Mouse (Mus musculus) naive thymus-derived CD4-positive, alpha-beta T cell, adult 2 months (primary cell): Measurements from ENCODE around the gene BC030499.

Experiments used
- DNase-seq: peaks from one replicate; pipeline ENCODE4 v3.0.0-alpha.2; 2011; ENCODE audit warnings: low read depth

Gene BC030499

DNA sequence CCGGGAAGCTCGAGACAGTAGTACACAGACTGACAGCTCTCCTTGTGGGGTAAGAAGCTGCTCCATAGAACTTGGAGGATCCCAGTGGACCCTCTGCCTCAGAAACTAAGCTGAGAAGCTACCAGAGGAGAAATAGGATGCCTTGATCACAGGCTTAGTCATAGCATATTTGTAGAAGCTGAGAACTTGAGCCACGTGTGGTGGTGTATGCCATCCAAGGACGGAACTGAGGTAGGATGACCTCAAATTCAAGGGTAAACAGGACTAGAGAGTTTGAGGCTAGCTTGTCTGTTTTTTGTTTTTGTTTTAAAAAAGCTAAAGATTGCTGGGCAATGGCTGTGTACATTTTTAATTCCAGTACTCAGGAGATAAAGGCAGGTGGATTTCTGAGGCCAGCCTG is 14.6 kb downstream of the BC030499 start:
- DNase-seq: no peak

DNA sequence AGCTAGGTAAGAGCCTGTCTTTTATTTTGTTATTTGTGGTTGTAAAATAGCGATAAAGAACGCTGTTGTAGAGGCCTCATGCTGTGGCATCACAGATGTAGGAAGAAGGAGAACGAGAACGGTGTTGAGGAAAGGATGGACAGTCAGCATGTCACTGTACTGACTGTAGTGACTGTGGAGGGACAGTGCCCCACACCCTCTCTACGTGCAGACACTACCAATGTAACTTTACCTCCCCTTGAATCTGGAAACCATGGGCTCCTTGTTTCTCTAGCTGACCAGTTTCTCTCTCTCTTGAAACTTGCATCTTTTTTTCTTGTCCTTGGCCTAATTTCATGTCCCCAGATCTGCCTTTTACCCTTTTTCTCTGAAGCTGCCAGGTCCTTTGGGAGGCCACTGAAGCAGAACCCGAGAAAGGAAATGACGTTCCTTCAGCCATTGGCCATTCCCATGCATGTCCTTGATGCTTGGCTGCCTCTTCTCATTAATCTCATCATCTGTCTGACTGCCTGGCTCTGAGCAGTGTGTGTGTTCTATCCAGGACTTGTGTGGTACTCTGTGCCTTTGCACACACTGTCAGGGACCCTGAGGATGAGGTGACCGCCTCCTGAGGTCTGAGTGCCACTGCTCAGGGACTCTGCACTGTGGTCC is 20.3 kb downstream of the BC030499 start:
- DNase-seq: no peak

DNA sequence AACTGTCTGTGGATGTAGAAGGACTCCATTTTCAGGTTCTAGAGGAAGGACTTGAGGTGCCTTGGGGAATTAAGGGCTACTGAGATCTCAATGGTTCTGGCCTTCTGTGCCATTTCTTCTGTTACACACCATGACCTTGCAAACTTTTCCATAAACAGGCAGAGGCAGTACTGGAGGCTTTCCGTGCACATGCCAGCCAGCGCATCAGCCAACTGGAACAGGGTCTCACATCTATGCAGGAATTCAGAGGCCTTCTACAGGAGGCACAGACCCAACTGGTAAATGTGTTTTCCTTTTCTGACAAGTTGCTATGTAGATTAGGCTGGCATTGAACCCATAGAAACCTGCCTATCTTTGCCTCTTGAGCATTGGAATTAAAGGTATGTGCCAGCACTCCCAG is 23.0 kb downstream of the BC030499 start:
- DNase-seq: no peak

DNA sequence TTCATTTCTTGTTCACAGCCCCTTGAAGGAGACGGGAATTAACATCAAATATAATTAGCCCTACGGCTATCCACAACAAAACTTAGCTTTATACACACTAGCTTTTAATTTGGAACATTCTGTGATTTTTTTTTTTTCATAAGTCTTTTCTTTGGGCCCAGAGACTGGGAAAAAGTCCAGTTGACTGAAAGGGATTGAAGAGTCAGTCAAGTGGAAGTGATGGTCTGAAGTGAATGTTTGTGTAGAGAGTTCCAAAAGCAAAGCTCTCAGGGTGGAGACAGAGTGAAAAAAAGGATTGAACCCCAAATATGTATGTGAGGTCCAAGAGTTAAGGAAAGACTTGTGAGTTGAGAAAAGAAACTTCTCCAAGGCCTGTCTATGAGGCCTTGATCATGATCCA is 27.8 kb downstream of the BC030499 start:
- DNase-seq: no peak

DNA sequence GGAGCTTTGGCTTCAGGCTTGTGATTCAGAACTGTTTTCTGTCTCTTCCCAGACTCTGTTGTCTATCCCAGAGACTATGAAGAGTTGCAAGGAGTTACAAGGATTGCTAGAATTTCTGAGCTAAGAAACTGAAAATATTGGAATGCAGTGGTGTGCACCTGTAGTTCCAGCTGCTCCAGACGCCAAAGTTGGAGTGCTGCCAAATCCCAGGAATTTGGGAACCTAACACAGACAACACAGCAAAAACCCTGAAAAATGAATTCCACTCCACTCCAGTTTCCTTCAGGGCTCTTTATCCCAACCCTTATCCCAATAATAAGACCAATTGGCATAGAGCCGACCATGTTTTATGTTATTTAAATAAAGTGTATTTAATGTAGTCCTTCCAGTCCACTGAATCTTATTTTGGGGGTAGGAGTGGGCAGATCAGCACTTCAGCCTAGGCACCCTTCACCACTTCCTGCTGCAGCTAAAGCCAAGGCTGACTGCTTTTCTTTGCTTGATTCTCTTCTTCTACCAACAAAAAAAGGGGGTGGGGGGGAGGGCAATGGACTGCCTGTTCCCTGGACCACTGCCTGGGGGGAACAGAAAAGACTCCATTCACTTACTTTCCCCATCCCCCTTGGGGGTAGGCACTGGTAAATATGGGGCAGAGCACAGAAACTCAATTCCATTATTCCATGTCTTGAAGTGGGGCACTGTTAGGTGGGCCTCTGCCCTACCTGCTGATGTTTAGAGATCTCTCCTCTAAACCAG is 31.6 kb downstream of the BC030499 start:
- no peak for DNase-seq

DNA sequence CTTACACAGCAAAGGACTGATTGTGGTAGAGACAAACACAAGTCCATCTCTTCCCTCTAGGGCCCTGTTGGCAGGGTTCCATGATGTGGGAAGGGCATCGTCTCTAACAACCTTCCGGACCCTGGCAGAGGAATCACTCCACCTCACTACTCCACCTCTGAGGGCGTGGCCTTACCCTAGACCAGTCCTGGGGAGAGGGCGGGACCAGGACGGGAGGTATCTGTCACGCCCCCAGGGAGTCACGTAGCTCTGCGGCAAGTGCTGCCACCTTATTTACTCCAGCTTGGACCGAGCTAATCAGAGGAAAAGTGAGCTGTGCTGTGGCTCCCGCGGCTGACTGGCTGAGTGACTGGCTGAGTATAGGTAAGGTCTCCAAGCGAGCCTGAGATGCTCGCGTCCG is 32.2 kb downstream of the BC030499 start, which contains the start of gene Aldoc:
Gene Aldoc (plus strand): TSS at position 109 of the 400 bp plus-strand sequence.
- DNase-seq: peak; percentile 87

DNA sequence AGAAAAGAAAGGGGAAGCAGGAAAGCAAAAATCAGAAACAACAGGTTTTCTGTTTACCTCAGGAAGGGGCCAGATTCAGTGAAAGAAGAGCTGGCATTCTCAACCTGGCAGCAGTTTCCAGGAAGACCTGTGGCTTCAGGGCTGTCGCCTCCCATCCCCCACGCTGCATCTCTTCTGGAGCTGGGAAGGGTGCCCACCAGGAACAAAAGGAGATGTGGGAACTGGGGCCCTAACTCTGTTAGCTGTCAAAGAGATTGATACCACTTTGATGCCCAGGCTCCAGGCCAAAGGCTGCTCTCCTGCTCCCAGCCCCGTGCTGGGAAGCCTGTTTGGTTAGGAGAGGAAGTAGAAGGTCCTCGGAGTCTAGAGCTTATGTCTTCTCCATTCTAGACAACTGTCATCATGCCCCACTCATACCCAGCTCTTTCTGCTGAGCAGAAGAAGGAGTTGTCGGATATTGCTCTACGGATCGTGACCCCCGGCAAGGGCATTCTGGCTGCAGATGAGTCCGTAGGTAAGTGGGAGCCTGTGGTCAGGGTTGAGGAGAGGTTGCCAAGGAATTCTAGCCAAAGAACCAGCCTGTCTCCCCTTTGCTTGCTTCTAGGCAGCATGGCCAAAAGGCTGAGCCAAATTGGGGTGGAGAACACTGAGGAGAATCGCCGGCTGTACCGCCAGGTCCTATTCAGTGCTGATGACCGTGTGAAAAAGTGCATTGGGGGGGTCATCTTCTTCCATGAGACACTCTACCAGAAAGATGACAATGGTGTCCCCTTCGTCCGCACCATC is 33.6 kb downstream of the BC030499 start:
- no peak for DNase-seq

DNA sequence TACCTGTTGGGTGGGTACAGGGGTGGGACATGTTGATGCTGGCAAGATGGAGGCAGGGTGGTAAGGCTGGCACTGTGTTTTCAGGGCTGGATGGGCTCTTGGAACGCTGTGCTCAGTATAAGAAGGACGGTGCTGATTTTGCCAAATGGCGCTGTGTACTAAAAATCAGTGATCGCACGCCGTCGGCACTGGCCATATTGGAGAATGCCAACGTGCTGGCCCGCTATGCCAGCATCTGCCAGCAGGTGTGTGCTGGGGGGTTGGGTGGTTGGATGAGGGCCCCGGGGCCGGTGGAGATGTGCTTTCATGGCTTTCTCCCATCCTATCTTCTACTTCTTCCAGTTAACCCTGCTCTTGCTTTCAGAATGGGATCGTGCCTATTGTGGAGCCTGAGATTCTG is 34.3 kb downstream of the BC030499 start:
- no peak for DNase-seq

DNA sequence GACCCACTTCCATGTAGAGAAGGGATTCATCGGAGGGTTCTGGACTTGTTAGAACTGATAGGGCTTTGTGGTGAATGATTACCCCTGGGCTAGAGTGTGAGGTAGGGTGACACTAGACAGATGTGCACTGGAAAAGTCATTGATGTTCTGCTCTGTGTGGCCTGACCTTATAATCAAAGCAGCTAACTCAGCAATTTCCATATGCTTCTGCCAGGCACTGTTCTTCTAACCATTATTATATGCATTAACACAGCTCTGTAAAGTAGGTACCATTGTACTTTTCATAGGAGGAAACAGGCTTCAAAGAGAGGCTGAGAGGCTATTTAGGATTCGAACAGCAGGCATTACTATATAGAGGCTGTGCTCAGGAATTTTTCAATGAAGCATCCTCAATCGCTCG is 36.6 kb downstream of the BC030499 start:
- DNase-seq: no peak

DNA sequence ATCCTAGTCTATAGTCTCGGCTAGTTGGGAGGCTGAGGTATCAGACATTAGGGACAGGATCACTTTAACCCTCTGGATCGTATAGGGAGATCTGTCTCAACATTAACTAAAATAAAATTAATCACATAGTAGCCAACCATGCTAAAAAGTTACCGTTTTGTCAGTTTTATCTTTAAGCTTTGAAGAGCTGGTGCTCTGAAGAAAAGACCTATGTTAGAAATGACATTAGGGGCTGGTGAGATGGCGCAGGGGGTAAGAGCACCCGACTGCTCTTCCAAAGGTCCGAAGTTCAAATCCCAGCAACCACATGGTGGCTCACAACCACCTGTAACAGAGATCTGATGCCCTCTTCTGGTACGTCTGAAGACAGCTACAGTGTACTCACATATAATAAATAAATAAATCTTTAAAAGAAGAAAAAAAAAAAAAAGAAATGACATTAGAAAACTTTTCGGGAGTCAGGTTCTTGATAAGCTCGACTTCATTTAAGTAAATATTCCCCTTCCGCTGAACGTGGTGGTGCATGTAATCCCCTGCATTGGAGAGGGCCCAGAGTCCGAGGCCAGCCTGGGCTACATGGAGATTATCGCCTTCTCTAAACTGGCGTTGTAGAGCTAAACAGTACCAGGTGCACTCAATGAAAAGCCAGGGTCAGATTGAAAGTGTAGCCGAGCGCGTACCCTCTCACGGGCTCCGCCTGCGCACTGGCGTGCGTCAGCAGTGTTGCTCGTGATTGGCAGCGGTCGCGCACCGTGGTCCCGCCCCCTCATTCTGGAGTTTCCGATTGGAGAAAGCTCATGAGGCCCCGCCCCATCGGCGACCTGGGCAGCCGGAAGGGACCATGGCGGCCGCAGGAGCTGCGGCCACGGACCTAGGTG is 37.2 kb downstream of the BC030499 start, which contains the start of gene Pigs:
Gene Pigs (plus strand): TSS at position 782 of the 878 bp plus-strand sequence.
- DNase-seq: peak; percentile 95

DNA sequence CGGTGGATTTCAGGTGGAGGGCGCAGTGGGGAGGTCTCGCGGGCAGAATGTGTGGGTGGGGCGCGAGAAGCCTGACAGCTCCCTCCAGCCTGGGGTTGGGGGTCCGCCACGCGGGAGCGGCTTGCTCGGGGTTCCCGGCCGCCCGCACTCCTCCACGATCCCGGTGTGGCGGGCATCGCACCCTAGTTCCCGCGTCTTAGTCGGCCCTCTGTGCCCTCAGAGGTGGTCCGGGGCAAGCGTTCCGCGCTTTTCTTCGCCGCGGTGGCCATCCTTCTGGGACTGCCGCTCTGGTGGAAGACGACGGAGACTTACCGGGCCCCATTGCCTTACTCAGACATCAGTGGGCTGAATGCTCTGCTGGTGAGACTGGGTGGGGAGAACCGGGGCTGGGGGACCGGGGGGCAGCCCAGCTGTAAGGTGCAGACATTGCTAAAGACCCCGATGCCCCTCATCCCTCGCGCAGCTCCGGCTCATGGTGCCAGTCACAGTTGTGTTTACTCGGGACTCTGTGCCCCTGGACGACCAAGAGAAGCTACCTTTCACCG is 37.9 kb downstream of the BC030499 start:
- DNase-seq: no peak

DNA sequence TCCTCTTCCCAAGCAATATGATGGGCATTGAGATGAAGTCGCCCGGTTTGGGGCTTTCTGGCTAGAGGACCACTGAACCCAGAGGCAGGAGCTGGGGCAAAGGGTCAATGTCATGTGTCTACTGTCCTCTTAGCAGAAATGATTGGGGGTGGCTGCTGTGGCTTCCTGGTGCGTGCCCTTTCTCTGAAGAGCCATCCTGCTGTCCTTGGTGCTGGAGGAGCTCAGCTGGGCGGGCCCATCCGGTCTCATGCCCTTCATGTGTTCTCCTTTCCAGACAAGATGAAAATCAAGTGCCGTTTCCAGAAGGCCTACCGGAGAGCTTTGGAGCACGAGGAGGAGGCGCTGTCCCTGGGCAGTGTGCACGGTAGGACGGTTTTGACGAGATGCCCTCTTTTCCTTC is 42.0 kb downstream of the BC030499 start:
- DNase-seq: no peak

DNA sequence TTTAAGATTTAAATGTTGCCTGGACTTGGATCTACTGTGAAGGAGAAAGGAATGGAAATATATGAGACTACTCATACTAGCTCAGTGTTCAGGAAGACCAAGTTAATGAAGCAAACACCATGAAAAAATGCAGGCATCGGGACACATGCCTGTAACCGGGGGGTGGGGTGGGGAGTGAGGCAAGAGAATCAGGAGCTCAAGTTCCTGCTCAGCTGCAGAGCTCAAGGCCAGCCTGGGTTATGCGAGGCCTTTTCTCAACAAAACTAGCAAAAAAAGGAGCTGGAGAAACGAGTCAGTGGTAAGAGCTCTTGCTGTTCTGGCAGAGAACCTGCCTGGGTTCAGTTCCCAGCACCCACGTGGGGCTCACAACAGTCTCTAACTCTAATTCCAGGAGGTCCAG is 43.4 kb downstream of the BC030499 start:
- no peak for DNase-seq

DNA sequence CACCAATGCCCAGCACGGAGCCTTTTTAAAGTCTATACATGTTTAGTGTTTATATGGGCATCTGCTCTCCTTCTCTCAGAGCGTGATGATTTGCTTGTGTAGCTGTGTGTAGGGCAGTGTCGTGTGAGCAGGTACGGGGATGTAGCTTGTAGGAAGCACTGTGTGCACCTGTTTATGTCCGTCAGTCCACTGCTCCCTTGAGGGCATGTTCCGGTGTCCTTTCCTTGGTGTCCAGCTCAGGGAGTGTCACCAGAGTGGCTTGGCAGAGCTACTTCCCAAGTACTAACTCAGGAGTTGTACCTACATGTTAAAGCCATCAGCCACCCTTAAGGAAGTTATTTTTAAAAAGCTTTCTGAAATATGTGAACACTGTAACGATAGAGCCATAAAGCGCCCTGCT is 46.4 kb downstream of the BC030499 start:
- DNase-seq: no peak

DNA sequence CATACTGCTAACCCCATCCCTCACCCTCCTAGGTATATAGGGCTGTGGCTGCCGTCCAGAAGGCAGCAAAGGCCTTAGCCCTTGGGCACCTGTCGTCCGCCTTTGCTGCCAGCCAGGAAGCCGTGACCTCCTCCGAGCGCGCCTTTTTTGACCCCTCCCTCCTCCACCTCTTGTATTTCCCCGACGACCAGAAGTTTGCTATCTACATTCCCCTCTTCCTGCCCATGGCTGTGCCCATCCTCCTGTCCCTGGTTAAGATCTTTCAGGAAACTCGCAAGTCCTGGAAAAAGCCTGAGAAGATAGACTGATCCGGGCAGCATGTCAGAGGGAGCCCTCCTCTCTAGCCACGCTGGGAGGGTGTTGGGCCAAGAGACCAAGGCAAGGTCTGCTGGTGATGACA is 51.1 kb downstream of the BC030499 start:
- DNase-seq: no peak

DNA sequence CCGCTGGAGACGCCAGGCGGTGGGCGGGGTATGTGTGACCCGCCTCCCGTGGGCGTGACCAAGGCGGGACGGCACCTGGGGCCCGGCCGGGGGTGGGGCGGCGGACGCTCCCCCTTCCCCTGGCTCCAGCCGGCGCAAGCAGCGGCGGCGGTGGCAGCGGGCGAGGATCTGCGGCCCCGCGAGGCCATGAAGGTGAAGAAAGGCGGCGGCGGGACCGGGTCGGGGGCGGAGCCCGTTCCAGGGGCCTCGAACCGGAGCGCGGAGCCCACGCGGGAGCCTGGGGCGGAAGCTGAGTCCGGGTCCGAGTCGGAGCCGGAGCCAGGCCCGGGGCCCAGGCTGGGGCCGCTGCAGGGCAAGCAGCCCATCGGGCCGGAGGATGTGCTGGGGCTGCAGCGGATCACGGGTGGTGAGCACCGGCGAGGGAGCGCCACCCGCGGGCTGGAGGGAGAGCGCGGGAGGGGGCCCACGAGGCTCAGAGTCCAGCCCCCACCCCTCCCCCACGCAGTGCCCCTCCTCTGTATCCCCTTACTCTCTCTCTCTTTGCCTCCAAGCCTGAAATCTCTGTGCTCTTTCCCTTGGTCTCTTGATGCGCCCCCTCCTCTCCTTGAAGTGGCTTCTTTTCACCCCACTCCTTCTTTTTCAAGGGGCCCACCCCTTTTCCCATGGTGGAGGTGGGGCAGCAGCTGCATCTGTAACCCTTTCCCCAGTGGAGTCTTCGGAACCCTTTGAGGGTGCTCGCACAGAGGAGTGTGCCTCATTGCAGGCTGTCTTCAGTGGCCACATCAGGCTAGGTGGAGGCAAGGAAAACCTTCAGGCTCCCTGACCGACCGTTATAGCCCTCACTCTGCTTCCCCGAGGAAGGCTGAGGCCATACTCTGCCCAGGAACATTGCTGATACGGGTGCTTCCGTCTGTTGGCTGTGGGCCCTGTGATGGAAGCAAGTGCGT is 53.0 kb downstream of the BC030499 start, which contains the start of gene Unc119:
Gene Unc119 (plus strand): TSS at position 102 of the 947 bp plus-strand sequence.
- DNase-seq: peak; percentile 75

DNA sequence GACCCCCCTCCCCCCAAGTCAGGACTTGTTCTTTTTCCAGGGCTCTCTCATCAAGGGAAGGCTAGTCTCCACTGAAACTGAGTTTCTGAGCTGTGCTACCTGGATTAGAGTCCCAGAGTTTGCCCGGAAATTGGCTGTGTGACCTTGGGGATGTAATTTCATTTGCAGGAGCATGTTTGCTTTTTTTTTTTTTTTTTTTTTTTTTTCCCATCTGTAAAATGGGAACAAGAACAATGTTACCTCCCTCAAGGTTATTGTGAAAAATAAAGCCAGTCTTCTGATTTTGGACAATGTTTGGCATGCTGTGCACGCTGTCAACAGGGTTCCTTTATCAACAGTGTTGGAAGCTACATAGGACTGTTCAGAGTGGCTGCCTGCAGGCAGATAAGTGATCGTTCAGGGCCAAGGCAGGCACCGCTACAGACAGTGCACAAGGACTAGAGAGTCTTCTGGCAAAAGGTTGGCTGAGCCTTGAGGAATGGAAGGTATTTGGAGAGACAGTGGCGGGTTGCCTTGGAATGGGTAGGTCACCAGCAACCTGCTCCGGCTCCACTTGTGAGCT is 53.8 kb downstream of the BC030499 start:
- no peak for DNase-seq

DNA sequence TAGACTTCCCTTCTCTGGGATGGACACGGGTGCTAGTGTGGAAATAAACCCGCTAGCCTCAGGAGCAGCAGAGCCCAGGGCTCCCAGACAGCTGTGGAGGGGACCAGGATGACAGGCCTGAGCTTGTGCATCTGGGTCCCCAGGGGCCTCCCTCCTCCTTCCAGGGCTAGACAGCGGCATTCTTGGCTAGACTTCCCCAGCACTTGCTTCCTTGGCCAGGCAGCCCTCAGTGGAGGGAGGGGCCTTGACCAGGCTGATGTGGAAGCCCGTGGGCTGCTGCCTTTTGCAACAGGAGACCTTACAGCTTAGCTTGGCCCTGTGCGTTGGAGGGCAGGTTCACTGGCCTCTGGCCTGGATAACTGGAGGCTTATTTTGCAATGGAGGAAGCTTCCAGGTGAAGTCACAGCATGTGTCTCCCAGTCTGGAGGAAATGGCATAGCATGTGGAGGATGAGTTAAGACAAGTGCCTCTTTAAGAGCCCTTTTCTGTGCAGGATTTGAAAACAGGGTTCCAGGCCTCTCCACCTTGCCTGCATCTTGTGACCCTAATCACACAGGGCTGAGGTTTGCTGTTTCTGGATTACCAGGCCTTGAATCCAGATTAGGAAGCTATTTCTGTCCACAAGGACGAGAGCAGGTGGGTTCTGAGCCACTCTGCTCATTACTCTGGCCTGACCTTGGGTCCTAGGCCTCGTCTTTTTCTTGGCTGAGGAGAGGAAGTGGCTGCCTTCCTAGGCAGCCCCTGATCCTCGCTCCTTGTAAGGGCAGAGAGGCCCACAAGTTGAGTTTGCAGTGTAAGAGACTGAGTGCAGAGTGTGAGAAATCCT is 54.5 kb downstream of the BC030499 start:
- DNase-seq: no peak

DNA sequence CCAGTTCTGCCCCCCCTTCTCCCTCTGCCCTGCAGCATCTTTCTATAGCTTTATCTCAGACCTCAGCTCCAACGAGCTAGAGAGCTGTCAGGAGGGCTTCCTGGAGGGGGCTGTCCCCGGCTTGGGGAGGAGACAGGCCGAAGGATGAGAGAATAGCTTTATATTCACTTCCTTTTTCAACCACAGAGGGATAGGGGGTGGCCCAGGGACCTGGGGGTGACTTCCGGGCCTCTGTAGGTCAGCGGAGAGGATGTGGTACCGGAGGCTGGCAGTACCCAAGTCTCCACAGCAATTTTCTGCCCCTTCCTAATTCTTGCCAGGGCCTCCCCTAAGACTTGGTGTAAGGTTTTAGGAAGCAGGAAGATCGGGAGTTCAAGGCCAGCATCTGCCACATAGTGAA is 55.2 kb downstream of the BC030499 start:
- peak; percentile 58 for DNase-seq
